ENCODE assay signal across 10 mouse cellular contexts in genomic region chr4:103326994-103327393, GRCm38 (mm10). TPM values are rescaled to one million over a fixed set of nuclear protein-coding genes. Genes with fewer than 3 reads are reported as not detected.
A peak's percentile ranks its signal among the peaks of the same experiment; 100 is the strongest.
DNase-seq lines count a peak whose midpoint lies in the region; ATAC-seq and TF ChIP-seq lines count a peak whose summit lies in the region.
"Had no signal": no experiment of that assay in that cellular context is flagged by ENCODE, and none has a peak within 500 bp of the region (broad histone marks: within the 10 kb centered on the region; RNA-seq: fewer than 3 reads in every experiment).

No protein-coding gene starts in this region.

- TF ChIP-seq POLR2A in heart, adult 2 months (IDR thresholded peaks at IDR 0.05; ENCODE audit: insufficient read depth, low read depth, low read length): no peak
- TF ChIP-seq POLR2A in ES-Bruce4 (IDR thresholded peaks at IDR 0.05; ENCODE audit: insufficient read depth, low read length): no peak
- TF ChIP-seq POLR2A in cortical plate, adult 2 months (IDR thresholded peaks at IDR 0.05; ENCODE audit: extremely low read depth, insufficient read depth, low read length): no peak

- no peaks in the 10 kb centered on the region for H3K27me3 ChIP-seq in heart, adult 2 months (ENCODE audit: control insufficient read depth, insufficient read depth, low read length)
- H3K27me3 ChIP-seq in heart, embryonic 11.5 days (ENCODE audit: control insufficient read depth, insufficient read depth, low read length): no peaks in the 10 kb centered on the region
- H3K27me3 ChIP-seq in ES-Bruce4 (ENCODE audit: control insufficient read depth, insufficient read depth, low read length, poor library complexity, severe bottlenecking): no peaks in the 10 kb centered on the region
- H3K27me3 ChIP-seq in hindbrain, embryonic 12.5 days: no peaks in the 10 kb centered on the region
- H3K27me3 ChIP-seq: hindbrain, embryonic 15.5 days had no signal

- no peaks in the 10 kb centered on the region for H3K79me2 ChIP-seq in heart, adult 2 months (replicated peaks; ENCODE audit: control insufficient read depth, insufficient read depth, low read length)

- no peak overlapping the region for H3K4me2 ChIP-seq in heart, embryonic 11.5 days
- H3K4me2 ChIP-seq in hindbrain, embryonic 12.5 days (replicated peaks): no peak overlapping the region
- H3K4me2 ChIP-seq: hindbrain, embryonic 15.5 days had no signal

- no peak overlapping the region for H3K4me3 ChIP-seq in heart, adult 2 months
- H3K4me3 ChIP-seq in heart, embryonic 11.5 days (ENCODE audit: low read depth, low read length): no peak overlapping the region
- no peak overlapping the region for H3K4me3 ChIP-seq in ES-Bruce4 (ENCODE audit: low read depth, low read length)
- H3K4me3 ChIP-seq in cortical plate, adult 2 months (ENCODE audit: insufficient read depth, low read length): no peak overlapping the region
- no peak overlapping the region for H3K4me3 ChIP-seq in hindbrain, embryonic 12.5 days
- H3K4me3 ChIP-seq: hindbrain, embryonic 15.5 days had no signal

- H3K36me3 ChIP-seq in heart, adult 2 months (ENCODE audit: control insufficient read depth, insufficient read depth, low read length): peaks cover 4% of the 10 kb centered on the region
- H3K36me3 ChIP-seq in heart, embryonic 11.5 days (ENCODE audit: control insufficient read depth, insufficient read depth, low read length): no peaks in the 10 kb centered on the region
- H3K36me3 ChIP-seq in ES-Bruce4 (ENCODE audit: control insufficient read depth, insufficient read depth, low read length, poor library complexity, severe bottlenecking): peaks cover 6% of the 10 kb centered on the region; the same call in 1 of the 2 replicates
- peaks cover 6% of the 10 kb centered on the region; the same call in 1 of the 2 replicates for H3K36me3 ChIP-seq in hindbrain, embryonic 12.5 days
- H3K36me3 ChIP-seq: hindbrain, embryonic 15.5 days had no signal

- no peak for TF ChIP-seq EP300 in heart, adult 2 months (IDR thresholded peaks at IDR 0.05; ENCODE audit: insufficient read depth, low read depth, low read length)
- no peak for TF ChIP-seq EP300 in ES-Bruce4 (IDR thresholded peaks at IDR 0.05; ENCODE audit: insufficient read depth, low read depth, low read length)

- intact Hi-C loops in heart, adult 2 months (cut with DNase I): no loop called here

- no peak overlapping the region for H3K9ac ChIP-seq in heart, adult 2 months (ENCODE audit: low read depth, low read length)
- no peak overlapping the region for H3K9ac ChIP-seq in heart, embryonic 11.5 days (ENCODE audit: low read depth, low read length)
- H3K9ac ChIP-seq in ES-Bruce4 (ENCODE audit: low read depth, poor library complexity, severe bottlenecking): no peak overlapping the region
- no peak overlapping the region for H3K9ac ChIP-seq in hindbrain, embryonic 12.5 days
- H3K9ac ChIP-seq: hindbrain, embryonic 15.5 days had no signal

- no peaks in the 10 kb centered on the region for H3K9me3 ChIP-seq in heart, embryonic 11.5 days (replicated peaks; ENCODE audit: control insufficient read depth, low read length)
- no peaks in the 10 kb centered on the region for H3K9me3 ChIP-seq in ES-Bruce4 (replicated peaks; ENCODE audit: control insufficient read depth, insufficient read depth, low read length, poor library complexity, severe bottlenecking)
- H3K9me3 ChIP-seq in hindbrain, embryonic 12.5 days (replicated peaks): no peaks in the 10 kb centered on the region
- H3K9me3 ChIP-seq: hindbrain, embryonic 15.5 days had no signal

- no peak for ATAC-seq in heart, embryonic 11.5 days (replicated peaks; ENCODE audit: insufficient number of reproducible peaks, low FRiP score, low TSS enrichment)
- no peak for ATAC-seq in frontal cortex, adult (ENCODE audit: low TSS enrichment)
- ATAC-seq in hindbrain, embryonic 12.5 days (ENCODE audit: low FRiP score): no peak

- peak; percentile 78 for TF ChIP-seq CTCF in heart, adult 2 months (IDR thresholded peaks at IDR 0.05)
- peak; percentile 41 for TF ChIP-seq CTCF in ES-Bruce4 (IDR thresholded peaks at IDR 0.05; ENCODE audit: low read depth, low read length)
- TF ChIP-seq CTCF in cortical plate, adult 2 months (IDR thresholded peaks at IDR 0.05; ENCODE audit: extremely low read depth, insufficient read depth, low read length): peak; percentile 28

- DNase-seq in heart, adult 2 months: peak; percentile 56 to 74
- DNase-seq in lung, adult 18-20 months: peak; percentile 46 to 67
- no peak for DNase-seq in embryo, embryonic 9.5 days (ENCODE audit: extremely low spot score)

- no peaks in the 10 kb centered on the region for H3K4me1 ChIP-seq in heart, adult 2 months (ENCODE audit: control insufficient read depth, insufficient read depth, low read length)
- H3K4me1 ChIP-seq in heart, embryonic 11.5 days (ENCODE audit: control insufficient read depth, insufficient read depth, low read length): no peaks in the 10 kb centered on the region
- no peaks in the 10 kb centered on the region for H3K4me1 ChIP-seq in ES-Bruce4 (ENCODE audit: control insufficient read depth, insufficient read depth, low read length)
- H3K4me1 ChIP-seq in cortical plate, adult 2 months (ENCODE audit: control insufficient read depth, insufficient read depth, low read length): no peaks in the 10 kb centered on the region
- peaks cover 5% of the 10 kb centered on the region; the same call in 1 of the 2 replicates for H3K4me1 ChIP-seq in hindbrain, embryonic 12.5 days

- no peak overlapping the region for H3K27ac ChIP-seq in heart, adult 2 months
- H3K27ac ChIP-seq in heart, embryonic 11.5 days (ENCODE audit: low read depth, low read length): no peak overlapping the region
- H3K27ac ChIP-seq in ES-Bruce4 (ENCODE audit: insufficient read depth, low read length): no peak overlapping the region
- H3K27ac ChIP-seq in cortical plate, adult 2 months (ENCODE audit: insufficient read depth, low read length): no peak overlapping the region
- no peak overlapping the region for H3K27ac ChIP-seq in hindbrain, embryonic 12.5 days
- H3K27ac ChIP-seq: hindbrain, embryonic 15.5 days had no signal

- 51% methylated on average over 3 of the region's 3 CpGs for WGBS in heart, adult 2 months
- WGBS in heart, embryonic 11.5 days (ENCODE audit: insufficient replicate concordance): 70% methylated on average over 3 of the region's 3 CpGs
- 76% methylated on average over 3 of the region's 3 CpGs for WGBS in hindbrain, embryonic 12.5 days

RNA-seq across cellular contexts. Expression of gene Oma1, which starts 13.4 kb away (rescaled TPM):
- 10 to 100 TPM; 33.0 to 40.1 TPM for total RNA-seq in heart, adult 2 months (2021)
- polyA plus RNA-seq in heart, adult 2 months (2012; rRNA removed): 20.4 and 44.8 TPM in 2 replicates
- 19.8 and 22.5 TPM in 2 replicates for polyA plus RNA-seq in heart, embryonic 11.5 days (2014; fragmentation: Nextera tagmentation; extraction: Ambion mirVana)
- polyA plus RNA-seq in ES-Bruce4 (2011; ENCODE audit: insufficient read depth, insufficient read length, low read depth, missing spikeins): 18.0 and 25.8 TPM in 2 replicates
- 6.0 and 6.7 TPM in 2 replicates for polyA plus RNA-seq in cortical plate, adult 2 months (2012; rRNA removed)
- polyA plus RNA-seq in hindbrain, embryonic 12.5 days (2016; fragmentation: Nextera tagmentation; extraction: Ambion mirVana): 13.1 and 13.6 TPM in 2 replicates

RNA-seq across cellular contexts. Expression of gene 4921539E11Rik, which starts 36.3 kb away (rescaled TPM):
- not detected for total RNA-seq in heart, adult 2 months (2021)
- polyA plus RNA-seq in heart, adult 2 months (2012; rRNA removed): not detected in 2 replicates
- not detected in 2 replicates for polyA plus RNA-seq in heart, embryonic 11.5 days (2014; fragmentation: Nextera tagmentation; extraction: Ambion mirVana)
- polyA plus RNA-seq in ES-Bruce4 (2011; ENCODE audit: insufficient read depth, insufficient read length, low read depth, missing spikeins): not detected in 2 replicates
- polyA plus RNA-seq in cortical plate, adult 2 months (2012; rRNA removed): not detected in 2 replicates
- polyA plus RNA-seq in hindbrain, embryonic 12.5 days (2016; fragmentation: Nextera tagmentation; extraction: Ambion mirVana): not detected in 2 replicates
- polyA plus RNA-seq: embryonic facial prominence, embryonic 11.5 days; hindbrain, embryonic 15.5 days had no signal

Comparison
In these comparisons a context has a peak if more than half of its experiments do, and no peak if none do; other contexts are left out.
1. CTCF ChIP-seq: peak in every context shown above with its lines; median percentile 78 in heart, adult 2 months; 41 in ES-Bruce4; 28 in cortical plate, adult 2 months.